Mouse (Mus musculus): Measurements from ENCODE around the gene Spsb4.

Gene Spsb4

DNA sequence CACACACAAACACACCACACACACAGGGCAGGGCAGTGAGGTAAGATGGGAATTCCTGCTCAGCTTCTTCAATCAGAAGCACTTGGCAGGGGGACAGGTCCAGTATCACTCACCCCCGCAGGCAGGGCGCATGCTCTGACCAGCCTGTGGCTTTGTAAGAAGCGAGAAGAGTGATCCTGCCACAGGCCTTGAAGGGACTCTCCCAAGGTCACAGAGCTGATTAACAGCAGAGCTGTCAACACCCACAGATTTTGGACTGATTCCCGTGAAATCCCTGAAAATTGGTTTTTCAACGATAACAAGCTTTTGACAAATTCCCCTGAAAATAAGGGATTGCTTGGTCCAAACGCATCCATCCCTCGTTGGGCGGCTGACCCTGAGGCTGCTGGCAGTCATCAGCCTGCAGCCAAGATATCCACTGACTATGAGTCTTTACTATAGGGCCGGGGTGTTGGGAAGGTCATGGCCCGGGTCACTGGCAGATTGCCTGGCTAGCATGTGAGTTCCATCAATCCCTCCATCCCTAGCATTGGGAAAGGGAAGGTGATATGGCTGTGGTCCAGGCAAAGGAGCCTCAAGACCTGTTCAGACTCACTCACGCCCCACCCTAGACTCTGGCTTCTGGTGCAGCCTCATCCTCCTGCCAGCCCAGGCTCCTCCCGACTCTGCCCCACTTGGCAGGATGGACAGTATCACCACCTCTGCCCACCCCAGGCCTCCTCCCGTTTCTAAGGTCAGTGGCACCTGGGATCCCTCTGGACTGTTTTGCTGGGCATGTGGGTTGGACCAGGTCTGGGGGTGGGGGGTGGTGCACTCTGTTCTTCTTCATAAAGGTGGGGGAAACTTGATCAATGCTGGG, 41.1 kb downstream of the Spsb4 start:
- no peak for DNase-seq

DNA sequence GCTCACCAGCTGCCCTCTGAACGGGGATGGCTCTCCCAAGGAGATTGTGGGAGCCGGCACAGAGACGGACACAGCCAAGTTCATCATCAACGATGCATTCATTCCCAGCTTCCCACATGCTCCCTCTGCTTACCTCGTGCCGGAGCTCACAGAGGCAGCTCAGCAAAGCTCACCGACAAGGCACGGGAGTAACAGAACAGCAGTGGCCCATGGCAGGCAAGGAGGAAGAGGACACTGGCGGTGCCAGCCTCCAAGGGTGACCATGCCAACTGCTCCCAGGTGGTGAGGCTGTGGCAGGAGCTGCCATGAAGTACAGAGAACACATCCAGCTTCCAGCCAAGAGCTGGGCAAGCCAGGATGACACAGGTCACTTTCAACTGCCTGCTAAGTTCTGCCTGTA, 45.6 kb downstream of the Spsb4 start:
- no peak for DNase-seq

DNA sequence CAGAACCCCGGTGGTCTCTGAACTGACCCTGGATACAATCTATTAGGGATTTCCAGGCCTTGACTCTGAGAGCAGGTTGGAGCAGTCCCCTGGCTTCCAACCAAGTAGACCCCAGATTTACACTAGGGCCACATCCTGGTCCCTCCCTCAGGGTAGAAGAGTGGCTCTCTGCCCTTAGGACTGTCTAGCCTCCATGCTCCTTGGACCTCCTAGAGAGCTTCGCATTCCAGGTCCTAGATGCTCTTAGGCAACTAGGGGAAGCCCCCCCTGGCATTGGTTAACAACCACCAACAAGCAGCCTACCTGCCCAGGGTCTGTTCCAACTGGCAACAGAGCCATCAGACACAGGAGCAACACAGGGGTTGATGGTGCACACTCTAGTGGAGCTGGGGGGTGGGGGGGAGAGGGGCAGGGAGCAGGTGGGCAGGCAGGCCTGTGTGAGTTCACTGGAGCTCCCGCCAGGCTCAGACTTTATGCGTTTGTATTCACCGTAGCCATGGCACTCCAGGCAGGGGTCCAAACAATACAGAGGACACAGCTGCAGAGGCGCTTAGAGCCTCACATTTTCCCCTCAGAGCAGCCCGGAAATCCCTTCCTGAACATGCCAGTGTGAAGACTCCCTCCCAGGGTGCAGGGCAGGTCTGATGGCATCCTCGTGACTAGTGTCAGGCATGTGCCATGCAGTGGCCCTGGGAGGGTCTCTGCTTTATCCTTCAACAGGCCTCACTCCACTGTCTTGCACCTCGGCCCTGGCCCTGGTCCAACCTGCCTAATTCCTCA, 46.8 kb downstream of the Spsb4 start:
- DNase-seq: peak; percentile 43

DNA sequence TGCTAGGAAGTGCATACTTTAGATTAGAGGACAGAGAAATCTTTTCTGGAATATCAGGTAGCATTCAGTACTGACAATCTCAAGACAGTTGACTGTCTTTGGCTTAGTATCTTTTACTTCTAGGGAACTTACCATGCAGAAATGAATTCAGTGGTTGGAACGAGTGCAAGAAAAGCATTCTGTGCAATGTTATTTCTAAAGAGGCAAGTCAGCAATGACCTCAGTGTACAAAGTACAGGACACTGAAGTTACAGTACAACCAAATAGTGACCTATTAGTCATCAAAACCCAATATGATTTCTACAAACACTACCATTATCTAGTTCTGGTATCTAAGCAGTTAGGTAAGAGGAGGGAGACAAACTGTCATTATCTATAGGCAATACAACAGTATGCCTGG, 51.1 kb downstream of the Spsb4 start:
- DNase-seq: no peak

DNA sequence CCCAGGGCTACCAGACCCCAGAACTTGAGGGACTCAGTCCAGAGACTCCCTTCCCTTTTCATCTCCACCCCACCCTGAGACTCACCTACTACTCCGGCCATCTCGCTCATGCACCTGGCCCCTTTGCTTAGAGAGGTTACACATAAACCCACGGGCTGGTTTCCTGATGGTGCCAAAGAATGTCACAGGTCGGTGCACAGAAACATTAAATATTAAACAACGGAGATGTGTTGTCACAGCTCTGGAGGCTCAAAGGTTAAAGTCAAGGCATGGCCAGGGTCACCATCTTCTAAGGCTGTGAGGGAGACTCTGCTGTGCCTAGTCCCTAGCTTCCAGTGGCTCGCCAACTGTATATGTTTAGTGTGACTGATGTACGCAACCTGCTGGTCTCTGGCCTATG, 52.2 kb downstream of the Spsb4 start:
- no peak for DNase-seq

DNA sequence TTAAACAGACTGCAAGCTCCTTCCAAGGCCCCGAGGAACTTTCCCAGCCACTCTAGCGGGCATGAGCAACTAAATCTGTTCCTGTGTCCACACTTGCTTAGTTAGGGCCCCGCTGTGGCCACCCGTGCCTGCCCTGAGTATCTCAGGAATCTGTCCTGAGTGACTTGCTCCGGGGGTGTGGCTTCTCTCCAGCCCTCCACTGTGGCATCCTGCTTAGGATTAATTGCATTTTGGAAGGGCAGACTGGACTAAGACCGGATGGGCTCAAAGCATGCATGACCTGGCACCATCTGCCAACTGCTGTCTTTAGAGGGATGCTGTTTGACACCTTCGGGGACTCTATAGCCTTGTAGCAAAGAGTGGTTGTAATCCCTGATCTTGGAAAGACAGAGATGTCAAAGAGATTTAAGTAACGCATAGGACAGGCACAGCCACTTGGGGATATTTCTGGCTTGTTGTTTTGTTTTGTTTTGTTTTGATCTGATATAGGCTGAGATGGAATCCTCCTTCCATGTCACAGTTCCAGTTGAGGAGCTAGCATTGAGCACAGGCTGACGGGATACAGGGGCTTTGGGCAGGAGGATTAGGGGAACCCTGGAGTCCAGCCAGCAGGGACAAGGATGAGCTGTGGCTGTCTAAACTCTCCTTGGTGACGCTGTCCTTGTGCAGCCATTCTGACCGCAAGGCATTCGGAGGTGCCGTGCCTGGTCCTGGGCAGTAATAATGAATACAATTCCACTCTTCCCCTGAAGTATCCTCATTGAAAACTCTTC, 55.0 kb downstream of the Spsb4 start:
- no peak for DNase-seq

DNA sequence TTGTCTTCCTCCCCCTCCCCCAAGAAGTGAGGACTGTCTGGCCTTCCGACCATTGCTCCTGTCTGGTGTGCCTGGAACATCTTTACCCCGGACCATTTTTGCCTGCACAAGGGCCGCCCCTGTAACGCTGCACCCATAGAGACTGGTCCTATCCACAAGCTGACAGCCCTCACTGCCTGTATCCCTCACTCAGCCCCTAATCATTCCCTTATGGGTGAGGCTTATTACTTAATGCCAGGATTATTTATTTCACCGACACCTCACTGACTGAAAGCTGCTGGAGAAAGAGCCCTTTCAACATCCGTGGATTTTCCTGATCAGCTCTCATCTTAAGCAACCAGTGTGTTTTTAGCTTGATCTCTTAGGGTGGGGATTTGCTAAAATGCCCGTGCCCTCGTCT, 55.9 kb downstream of the Spsb4 start:
- no peak for DNase-seq

DNA sequence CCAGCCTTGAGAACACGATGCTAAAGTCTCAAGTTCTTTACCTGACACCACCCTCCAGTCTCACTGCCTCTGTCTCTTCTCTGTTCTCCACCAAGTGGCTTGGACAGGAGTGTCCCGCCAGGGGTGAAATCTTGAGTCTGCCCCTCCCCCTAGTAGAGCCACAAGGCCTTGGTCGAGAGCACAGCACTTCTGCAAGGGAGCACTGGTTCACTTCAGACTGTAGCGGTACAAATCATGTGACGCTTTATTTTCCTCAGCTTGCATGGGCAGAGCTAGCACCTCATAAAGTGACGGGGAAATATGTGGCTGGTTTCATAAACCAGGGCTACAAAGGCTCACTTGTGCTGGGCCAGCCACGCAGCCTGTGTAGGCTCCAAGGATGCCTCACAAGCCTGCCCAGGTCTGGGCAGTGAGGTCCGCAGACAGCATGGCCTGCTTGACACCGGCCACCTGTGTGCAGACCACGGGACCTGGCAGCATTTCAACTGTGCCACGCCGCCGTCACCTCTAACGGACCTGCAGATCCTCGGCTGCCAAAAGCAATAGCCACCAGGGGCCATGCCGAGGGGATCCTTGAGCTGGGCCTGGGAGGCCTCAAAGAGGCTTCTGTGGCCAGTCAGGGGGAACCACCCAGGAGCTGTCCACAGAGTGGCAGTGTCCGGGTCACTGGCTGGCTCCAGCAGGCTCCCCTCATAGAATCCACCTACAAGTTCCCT, 56.5 kb downstream of the Spsb4 start:
- no peak for DNase-seq

DNA sequence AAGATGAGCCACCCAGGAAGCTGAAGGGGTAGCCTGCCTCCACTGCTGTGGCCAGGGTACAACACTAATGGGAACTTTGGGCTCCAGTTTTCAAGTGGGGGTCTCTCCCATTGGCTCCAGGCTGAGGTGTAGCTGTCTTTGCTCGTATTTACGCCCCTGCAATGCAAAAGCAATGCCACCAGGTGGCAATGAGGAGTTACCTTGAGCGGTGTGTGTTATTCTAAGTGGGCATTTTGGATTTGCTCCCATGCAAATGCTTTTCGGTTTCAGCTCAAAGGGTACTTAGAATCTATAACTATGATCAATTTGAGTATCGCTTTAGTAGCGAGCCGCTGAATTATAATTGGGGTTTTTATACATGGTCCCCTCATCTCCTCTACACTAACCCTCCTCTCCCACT, 57.6 kb downstream of the Spsb4 start:
- peak; percentile 25 for DNase-seq

DNA sequence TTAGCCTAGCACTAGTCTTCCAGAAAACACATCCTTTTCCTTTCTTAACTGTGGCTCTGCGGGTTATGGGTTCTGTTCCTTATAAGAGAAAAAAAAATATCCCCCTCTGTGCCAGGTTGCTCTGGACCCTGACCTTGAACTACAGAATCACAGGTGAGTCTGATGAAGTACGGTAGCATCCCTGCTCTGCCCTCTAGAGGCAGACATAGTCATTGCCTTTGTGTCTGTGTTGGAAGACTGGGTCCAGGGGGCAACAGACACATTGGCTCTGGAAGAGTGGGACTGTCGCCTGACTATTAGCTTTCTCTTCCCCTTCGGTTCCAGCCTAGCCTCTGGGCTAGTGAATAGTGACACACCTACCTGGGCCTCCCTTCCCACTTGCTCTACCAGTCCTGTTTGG, 58.4 kb downstream of the Spsb4 start:
- DNase-seq: peak; percentile 23

DNA sequence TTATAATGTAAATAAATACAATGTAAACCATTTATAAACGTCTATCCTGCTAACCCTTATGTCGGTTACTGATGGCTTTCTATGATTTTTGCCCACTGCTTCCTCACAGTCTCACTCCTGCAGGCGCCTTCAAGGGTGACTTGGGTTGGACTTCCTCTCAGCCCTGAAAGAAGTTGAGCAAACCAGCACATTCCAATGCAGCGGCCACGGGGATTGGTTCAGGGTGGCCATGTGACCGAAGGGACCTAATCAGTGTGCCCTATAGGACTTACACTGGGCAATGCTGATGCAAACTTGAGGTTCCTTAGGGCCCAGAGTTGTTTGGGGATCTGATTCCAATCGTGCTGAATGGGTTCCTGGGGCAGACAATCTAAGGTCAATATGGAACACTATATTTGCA, 59.2 kb downstream of the Spsb4 start:
- DNase-seq: no peak

DNA sequence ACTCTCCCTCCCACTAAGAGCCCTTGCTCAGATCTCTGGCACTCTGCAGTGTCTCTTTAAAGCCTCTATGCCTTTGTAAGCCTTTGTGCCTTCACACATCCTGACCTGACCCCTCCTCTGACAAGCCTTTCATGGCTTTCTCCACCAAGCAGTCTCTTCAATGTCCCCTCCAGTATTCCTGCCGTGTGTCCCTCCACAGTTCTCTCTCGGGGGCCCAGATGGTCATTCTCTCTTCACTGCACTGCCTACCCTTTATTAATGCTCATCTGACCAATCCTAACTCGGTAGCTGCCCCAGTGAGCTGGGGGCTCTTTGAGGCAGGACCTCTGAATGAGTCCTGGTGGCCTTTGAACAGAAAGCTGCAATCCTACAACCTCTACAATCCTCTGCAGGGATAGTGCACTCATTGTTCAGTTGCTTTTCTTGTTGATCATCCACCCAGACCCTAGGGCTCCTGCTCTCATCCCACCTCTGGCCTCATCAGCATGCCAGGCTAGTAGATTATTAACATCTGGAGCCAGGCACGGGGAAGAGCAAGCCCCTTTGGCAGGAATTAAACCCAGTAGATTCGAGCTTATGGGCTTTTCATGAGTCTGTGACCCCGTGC, 60.5 kb downstream of the Spsb4 start:
- DNase-seq: no peak

DNA sequence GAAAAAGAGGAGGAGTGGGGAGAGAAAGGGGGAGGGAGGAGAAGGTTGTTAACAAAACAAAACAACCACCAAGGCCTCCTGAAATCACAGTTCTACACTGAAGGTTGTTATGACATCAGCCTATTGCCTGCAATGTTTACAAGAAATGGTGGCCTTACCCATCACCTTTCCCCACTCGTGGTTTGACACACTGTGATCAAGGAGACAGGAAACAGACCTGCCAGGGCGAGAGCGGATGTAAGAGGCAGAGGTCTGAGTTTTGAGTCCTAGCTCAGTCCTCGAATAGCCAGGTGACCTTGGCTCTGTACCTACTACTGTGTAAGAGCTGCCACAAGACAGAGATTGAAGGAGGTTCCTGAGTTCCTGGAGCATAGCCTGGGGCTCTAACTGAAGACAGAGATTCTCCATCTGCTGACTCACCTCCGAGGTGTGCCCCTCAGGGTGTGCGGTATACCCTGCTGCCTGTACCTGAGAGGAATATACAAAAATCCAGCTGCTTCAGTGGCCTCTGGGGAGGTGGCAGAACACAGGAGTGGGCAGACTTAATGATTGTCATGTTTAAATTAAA, 61.3 kb downstream of the Spsb4 start:
- no peak for DNase-seq

DNA sequence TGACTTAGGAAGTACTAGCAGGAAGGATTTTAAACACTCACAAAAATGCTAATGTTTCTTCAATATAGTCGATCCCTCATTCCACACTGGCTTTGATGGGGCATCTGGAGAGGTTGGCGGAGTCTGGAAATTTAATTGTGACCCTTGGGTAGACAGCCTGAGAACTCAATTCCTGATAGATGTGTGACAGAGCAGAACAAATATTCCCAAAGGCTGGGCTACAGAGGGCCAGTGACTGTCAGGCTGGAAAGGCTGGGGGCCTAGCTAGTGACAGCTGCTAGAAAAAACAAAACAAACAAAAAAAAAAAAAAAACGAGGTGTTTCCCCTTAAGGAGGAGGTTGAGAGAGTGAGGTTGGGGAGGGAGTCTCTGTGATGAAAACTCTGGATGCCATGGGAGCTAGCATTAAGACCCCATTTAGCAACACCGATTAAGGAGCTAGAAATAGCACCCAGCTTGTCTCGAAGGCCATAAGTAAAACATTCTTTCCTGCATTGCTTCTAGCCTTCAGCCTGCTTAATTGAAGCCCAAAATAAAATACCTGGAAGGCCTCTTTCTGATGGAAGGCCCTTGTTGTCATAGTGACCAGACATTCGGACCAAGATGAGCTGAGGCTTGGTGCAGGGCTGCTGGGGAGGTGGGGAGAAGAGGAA, 61.9 kb downstream of the Spsb4 start:
- DNase-seq: no peak

DNA sequence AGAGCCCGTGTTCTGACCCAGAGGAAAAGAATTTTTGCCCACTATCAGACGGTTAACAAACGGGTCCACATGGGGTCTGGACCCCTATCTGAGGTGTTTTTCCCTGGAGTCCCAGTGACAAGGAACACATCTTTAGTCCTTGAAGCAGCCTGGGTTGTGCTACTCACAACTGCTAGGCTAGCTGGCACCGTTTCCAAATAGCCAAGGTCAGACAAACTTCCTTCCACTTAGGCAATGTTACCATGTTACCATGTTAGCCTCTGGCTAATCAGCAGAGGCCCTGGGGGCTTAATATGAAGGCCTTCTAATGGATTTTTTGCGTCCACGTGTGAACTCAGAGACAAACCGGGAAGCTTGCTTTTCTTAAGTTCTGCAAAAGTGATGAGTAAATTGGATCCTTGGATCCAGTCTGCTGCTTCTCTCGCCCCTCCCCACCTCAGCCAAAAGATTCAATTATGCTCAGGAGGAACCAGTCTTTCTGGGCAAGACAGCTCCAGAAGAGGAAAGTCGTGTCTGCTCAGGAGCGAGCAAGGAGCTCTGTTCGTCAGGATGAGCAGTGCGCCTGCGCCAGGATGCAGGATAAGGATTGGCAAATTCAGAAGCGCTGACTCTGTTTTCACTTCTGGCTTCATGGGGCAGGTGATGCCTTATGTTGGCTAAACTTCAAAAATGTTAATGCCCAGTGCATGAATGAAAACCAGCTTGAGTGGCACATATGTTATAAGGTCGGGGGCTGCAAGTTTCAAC, 64.4 kb downstream of the Spsb4 start:
- no peak for DNase-seq

DNA sequence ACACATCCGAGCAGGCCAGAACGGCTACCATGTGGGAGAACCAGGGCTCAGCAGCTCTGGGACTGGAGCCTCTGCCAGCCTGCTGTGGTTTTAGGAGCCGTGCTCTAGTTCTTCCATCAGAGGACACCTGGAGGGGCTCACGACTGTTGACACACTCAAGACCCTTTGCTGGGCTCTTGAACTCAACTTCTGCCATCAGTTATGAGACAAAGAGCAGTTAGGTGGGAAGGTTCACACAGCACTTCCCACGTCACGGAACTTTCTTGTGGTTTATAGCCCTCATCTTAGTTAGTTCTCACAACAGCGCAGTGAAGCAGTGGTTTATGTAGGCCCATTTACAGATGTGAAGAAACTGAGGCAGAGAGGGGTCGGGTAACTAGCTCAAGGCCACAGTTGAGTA, 65.2 kb downstream of the Spsb4 start:
- DNase-seq: no peak

DNA sequence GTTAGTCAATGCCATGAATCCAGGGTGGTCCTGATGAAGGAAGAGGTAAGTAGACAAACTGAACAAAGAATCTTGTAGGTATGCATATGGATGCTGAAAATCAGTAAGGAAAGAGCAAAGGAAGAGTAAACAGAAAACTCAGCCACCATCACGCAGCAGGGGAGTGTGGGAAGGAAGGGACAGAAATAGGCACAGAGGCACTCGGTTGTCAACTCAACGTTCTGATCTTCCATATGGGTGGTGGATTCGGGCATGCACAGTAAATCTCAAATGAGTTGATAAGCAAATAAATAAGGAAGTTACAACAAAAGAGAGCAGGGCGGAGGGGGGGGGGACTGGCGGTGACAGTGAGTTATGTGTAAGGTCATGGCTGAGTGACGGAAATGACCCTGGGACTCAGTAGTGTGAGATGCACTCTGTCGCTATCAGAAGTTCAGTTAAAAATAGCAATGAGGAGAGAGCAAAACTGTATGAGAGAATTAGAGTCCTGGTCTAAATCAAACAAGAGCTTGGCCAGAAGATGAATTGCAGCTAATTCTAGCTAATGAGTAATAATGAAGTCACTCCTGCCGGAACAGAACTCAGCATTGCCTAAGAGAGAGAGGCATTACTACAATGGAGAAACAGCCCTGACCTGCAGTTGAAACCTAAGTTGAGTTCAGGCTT, 66.2 kb downstream of the Spsb4 start:
- no peak for DNase-seq

DNA sequence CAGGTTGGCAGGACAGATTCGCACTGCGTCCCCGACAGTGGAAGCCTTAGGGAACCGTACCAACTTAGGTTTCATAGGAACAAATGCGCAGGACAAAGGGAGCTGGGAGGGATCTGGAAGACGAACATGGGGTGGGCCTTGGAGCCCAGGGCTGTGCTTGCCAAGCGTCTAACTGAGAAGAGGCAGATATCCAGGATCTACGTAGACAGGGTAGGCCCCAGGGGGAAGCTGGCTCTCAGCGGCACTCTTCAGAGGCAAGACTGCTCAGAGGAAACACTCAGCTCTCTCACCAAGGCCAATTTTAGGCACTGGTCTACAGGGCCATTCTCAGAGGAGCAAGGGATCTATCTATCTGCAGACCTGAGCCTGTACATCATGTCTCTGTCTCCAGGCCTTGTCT, 69.1 kb downstream of the Spsb4 start:
- DNase-seq: no peak

DNA sequence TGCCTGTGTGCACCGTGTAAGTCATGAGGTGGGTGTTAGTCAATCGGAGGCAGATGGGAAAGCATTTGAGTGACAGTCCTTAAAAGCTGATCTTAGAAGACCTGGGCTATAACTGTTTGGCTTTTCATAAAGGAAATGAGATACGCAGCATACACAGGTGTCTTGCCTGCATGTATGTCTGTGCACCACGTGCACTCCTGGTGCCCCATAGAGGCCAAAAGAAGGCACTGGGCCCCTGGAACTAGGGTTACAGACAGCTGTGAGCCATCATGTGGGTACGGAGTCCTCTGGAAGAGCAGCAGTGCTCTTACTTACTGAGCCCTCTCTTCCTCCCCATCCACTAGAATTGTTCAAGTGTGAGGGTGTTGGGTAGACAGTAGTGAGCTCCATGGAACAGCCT, 70.1 kb downstream of the Spsb4 start:
- no peak for DNase-seq

DNA sequence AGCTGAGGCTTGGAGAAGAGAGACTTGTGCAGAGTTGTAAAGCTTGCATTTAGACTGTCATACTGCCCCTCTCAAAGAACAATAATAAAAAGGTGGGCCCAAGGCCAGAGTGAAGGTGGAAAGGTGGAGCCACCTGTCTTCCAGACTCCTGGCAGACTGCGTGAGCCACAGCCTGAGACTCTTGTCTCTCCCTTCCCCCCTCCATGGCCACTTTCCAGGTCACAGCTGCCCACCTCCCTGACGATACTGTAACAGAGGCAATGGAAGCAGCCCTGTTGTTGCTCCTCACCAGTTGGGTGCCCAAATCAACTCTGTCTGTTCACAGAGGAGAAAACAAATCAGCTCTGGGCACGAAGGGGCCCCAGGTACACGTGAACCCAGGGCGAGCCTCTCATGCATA, 71.5 kb downstream of the Spsb4 start:
- no peak for DNase-seq

Data from lung, postnatal 14 days (tissue).